Mouse (Mus musculus) bone marrow macrophage, adult 2 months (primary cell): ENCODE results near the gene Cdh15.

Experiments
- CTCF ChIP-seq: IDR thresholded peaks from 2 replicates; pipeline ENCODE4 v1.5.1; 2012; ENCODE audit warnings: low read depth, mild to moderate bottlenecking, low read length, moderate library complexity
- POLR2A ChIP-seq: IDR thresholded peaks from 2 replicates; pipeline ENCODE4 v1.6.1; 2012; ENCODE audit warnings: mild to moderate bottlenecking, low read depth, low read length, borderline replicate concordance

DNA sequence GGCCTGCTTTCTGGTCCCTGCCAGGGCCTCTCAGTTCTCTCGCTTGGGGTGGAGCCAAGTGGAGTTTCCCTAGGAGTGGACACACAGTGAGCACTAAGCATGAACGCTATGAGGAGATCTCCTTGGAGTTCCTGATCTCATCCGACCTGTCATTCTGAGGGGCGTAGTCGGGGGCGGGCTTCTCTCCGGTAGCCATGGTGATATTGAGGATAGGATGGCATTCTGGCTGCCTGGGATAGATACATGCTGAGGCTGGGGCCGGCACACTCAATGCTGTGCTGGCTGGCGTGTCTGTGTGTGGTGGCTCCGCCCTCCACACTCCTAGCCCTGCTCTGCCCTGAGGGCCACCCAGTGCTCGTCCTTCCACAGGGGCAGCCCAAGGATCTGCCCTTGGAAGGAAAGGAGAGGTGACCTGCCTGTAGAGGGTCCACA, 5.6 kb downstream of the Cdh15 start:
- TF ChIP-seq CTCF (no peak), POLR2A (no peak)
